Mouse (Mus musculus) hindbrain, embryonic 14.5 days (tissue): ENCODE measurements around the gene Abhd6. TPM values are rescaled to one million over a fixed set of nuclear protein-coding genes. Genes with fewer than 3 reads are reported as not detected.

Source experiments
- ATAC-seq: fragments of 200-750 bp; cut with Nextera tagmentation; 2 replicates; pipeline ENCODE4 v1.8.0; 2017; ENCODE audit warnings: moderate number of reproducible peaks, mild to moderate bottlenecking, moderate TSS enrichment, moderate library complexity; ENCODE audit not compliant: low FRiP score
- DNase-seq: peaks from one replicate; pipeline ENCODE4 v3.0.0-alpha.2; 2015; ENCODE audit warnings: low spot score
- H3K27ac ChIP-seq: fragments of 300-500 bp; sonication (generic); 2 replicates; pipeline ENCODE4 v1.5.1; 2014; ENCODE audit warnings: mild to moderate bottlenecking, moderate library complexity
- H3K27me3 ChIP-seq: fragments of 300-500 bp; sonication (generic); 2 replicates; pipeline ENCODE4 v1.6.1; 2014; ENCODE audit warnings: mild to moderate bottlenecking, low read length, mixed read lengths; ENCODE audit not compliant: control insufficient read depth, insufficient read depth
- H3K36me3 ChIP-seq: fragments of 300-500 bp; sonication (generic); replicated peaks from 2 replicates; pipeline ENCODE4 v1.6.1; 2014; ENCODE audit not compliant: control insufficient read depth, insufficient read depth
- H3K4me1 ChIP-seq: fragments of 300-500 bp; sonication (generic); replicated peaks from 2 replicates; pipeline ENCODE4 v1.6.1; 2014; ENCODE audit warnings: antibody characterized with exemption, low read length, mixed read lengths; ENCODE audit not compliant: control insufficient read depth, insufficient read depth
- H3K4me2 ChIP-seq: fragments of 300-500 bp; sonication (generic); replicated peaks from 2 replicates; pipeline ENCODE4 v1.6.1; 2014; ENCODE audit warnings: mild to moderate bottlenecking, moderate library complexity
- H3K4me3 ChIP-seq: fragments of 300-500 bp; sonication (generic); replicated peaks from 2 replicates; pipeline ENCODE4 v1.5.1; 2014; ENCODE audit warnings: mild to moderate bottlenecking, low read length
- H3K9ac ChIP-seq: fragments of 300-500 bp; sonication (generic); 2 replicates; pipeline ENCODE4 v1.6.1; 2014
- H3K9me3 ChIP-seq: fragments of 300-500 bp; sonication (generic); 2 replicates; pipeline ENCODE4 v1.6.1; 2016; ENCODE audit warnings: low read length; ENCODE audit not compliant: control insufficient read depth
- WGBS: fragments of 180-500 bp; shearing (Covaris S2); extraction: QIAGEN DNeasy Blood & Tissue Kit; methylation state at CpG from one replicate; pipeline ENCODE4 v1.1.7; 2014; 5-methylcytosine and 5-hydroxymethylcytosine counted together
- polyA plus RNA-seq: library from polyadenylated mRNA; unstranded; fragments of >200 nt; fragmentation: Nextera tagmentation; extraction: Ambion mirVana; gene quantifications from 2 replicates; pipeline ENCODE4 v1.2.1, GENCODE M21; 2014

Abhd6 gene
- polyA plus RNA-seq, 1 experiment from 2014 or later = 35.7 TPM

- H3K27me3 ChIP-seq = no peaks in the 10 kb centered on the region
- no peaks in the 10 kb centered on the region for H3K4me1 ChIP-seq
- no peaks in the 10 kb centered on the region for H3K9me3 ChIP-seq
- H3K4me2 ChIP-seq = no peak overlapping the region
- 91% methylated on average over 9 of the region's 9 CpGs for WGBS
- DNase-seq (no peak), ATAC-seq (no peak)
- H3K36me3 ChIP-seq = peaks cover 34% of the 10 kb centered on the region
- H3K4me3 ChIP-seq = no peak overlapping the region
- H3K27ac ChIP-seq = no peak overlapping the region
- H3K9ac ChIP-seq = no peak overlapping the region
Measured at GRCm38 (mm10) chr14:8042577-8042976, 39.9 kb downstream of the Abhd6 start.

DNA sequence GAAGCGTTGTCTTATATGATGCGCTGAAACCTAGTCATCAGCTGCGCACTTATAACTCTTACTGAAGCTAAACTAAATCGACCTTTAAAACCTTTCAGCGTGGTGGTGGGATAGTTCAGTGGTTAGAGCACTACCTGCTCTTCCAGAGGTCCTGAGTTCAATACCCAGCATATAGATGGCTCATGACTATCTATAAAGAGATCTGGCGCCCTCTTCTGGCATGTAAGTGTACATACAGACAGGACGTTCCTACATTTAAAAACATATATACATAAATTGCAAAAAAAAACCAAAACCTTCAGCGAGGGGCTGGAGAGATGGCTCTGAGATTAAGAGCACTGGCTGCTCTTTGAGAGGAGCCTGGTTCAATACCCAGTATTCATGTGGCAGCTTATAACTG lies 41.6 kb downstream of the Abhd6 start:
- Histone ChIP-seq H3K4me2 (no peak overlapping the region), H3K9ac (no peak overlapping the region), H3K27ac (no peak overlapping the region), H3K27me3 (no peaks in the 10 kb centered on the region), H3K9me3 (no peaks in the 10 kb centered on the region), H3K4me3 (no peak overlapping the region), H3K36me3 (peaks cover 48% of the 10 kb centered on the region), H3K4me1 (no peaks in the 10 kb centered on the region)
- WGBS = 70% methylated on average over 8 of the region's 8 CpGs
- DNase-seq = no peak
- no peak for ATAC-seq

DNA sequence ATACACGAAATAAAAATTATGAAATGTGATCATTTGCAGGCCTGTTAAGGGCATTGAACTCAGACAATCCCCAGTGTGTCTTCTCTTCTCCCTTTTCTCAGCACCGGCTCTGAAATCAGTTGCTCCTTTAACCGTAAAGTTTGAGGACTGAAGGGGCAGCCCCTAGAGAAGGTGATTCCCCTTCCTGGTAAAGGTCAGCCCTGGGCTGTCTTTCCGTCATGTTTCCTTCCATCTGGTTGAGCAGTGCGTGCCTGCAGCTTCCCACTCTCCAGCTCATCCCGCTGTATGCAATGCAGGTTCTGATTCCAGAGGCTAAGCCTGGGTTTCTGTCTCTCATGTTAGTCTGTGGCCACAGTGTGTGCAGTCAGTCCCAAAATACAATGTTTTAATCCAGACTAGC lies 42.1 kb downstream of the Abhd6 start:
- H3K27me3 ChIP-seq = no peaks in the 10 kb centered on the region
- DNase-seq (no peak), ATAC-seq (no peak)
- no peak overlapping the region for H3K9ac ChIP-seq
- H3K4me1 ChIP-seq = no peaks in the 10 kb centered on the region
- H3K9me3 ChIP-seq = no peaks in the 10 kb centered on the region
- H3K4me2 ChIP-seq = no peak overlapping the region
- no peak overlapping the region for H3K27ac ChIP-seq
- WGBS = 89% methylated on average over 6 of the region's 6 CpGs
- H3K36me3 ChIP-seq = peaks cover 50% of the 10 kb centered on the region
- no peak overlapping the region for H3K4me3 ChIP-seq

- no peaks in the 10 kb centered on the region for H3K4me1 ChIP-seq
- no peaks in the 10 kb centered on the region for H3K9me3 ChIP-seq
- H3K4me3 ChIP-seq = no peak overlapping the region
- H3K27ac ChIP-seq = no peak overlapping the region
- no peaks in the 10 kb centered on the region for H3K27me3 ChIP-seq
- H3K36me3 ChIP-seq = peaks cover 54% of the 10 kb centered on the region
- WGBS = 87% methylated on average over 11 of the region's 11 CpGs
- H3K4me2 ChIP-seq = no peak overlapping the region
- DNase-seq = no peak
- no peak for ATAC-seq
- no peak overlapping the region for H3K9ac ChIP-seq
Measured at GRCm38 (mm10) chr14:8045187-8045846, 42.6 kb downstream of the Abhd6 start.

DNA sequence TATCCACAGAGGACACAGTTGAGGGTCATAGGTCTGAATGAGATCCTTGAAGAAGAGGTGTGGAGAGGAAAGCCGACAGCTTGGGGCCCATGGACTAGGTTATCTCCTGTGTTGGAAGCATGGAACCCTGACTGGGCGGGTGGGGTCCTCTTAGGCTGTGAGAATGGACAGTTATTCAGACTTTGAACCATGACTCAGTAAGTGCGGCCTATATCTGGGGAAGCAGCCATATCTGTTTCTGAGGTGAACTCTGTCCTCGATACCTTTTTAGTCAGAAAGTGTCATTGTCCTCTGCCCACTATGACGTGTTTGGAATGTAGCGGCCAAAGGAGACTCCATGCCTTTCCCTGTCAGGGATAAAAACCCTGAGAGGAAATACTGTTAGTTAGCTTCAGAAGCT lies 44.1 kb downstream of the Abhd6 start:
- H3K27ac ChIP-seq = no peak overlapping the region
- H3K9me3 ChIP-seq = no peaks in the 10 kb centered on the region
- H3K9ac ChIP-seq = no peak overlapping the region
- H3K4me1 ChIP-seq = no peaks in the 10 kb centered on the region
- DNase-seq (no peak), ATAC-seq (no peak)
- 96% methylated on average over 6 of the region's 6 CpGs for WGBS
- H3K4me2 ChIP-seq = no peak overlapping the region
- no peak overlapping the region for H3K4me3 ChIP-seq
- peaks cover 62% of the 10 kb centered on the region for H3K36me3 ChIP-seq
- H3K27me3 ChIP-seq = no peaks in the 10 kb centered on the region

DNA sequence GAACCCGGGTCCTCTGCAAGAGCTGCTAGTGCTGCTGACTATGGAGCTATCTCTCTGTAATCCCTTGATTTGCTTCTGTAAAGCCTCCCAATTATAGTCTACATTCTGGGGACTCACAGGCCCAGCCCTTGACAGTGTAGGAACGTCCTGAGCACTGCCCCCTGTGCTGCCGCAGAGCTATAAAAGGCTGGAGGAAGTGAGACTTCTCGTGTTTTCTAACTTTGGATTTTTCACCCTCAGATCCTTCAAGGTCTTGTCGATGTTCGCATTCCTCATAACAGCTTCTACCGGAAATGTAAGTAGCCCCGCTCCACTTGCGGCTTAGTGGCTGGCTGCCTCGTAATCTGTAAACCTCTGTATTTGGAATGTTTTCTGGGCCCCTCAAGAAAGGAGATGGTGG lies 46.6 kb downstream of the Abhd6 start:
- Histone ChIP-seq H3K9ac (no peak overlapping the region), H3K4me3 (no peak overlapping the region), H3K9me3 (no peaks in the 10 kb centered on the region), H3K27ac (no peak overlapping the region), H3K36me3 (peaks cover 70% of the 10 kb centered on the region), H3K27me3 (no peaks in the 10 kb centered on the region), H3K4me1 (no peaks in the 10 kb centered on the region), H3K4me2 (no peak overlapping the region)
- DNase-seq = no peak
- WGBS = 95% methylated on average over 10 of the region's 10 CpGs
- no peak for ATAC-seq

DNA sequence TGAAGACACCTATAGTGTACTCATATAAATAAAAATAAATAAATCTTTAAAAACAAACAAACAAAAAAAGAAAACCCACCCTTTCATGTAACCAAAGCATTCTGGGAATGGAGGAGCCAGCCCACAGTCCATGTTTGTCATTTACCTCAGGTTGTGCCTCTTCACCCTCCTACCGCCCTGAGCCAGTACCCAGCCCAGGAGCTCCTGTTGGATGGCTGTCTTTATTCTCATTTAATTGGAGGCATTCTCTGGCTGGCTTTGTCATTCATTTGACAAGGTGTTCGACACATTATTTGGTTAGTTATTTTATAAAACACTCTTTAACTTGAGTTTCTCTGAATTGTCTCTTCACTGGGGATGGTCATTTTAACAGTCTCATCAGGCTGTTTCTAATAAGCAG lies 49.2 kb downstream of the Abhd6 start:
- Histone ChIP-seq H3K4me2 (no peak overlapping the region), H3K9me3 (no peaks in the 10 kb centered on the region)
- 91% methylated on average over 2 of the region's 2 CpGs for WGBS

GRCm38 (mm10) chr14:8052661-8053060 lies 50.0 kb downstream of the Abhd6 start:
- WGBS = 95% methylated on average over 7 of the region's 7 CpGs

More for the DNA sequence above, 49.2 kb downstream of the Abhd6 start:
- Histone ChIP-seq H3K4me1 (no peaks in the 10 kb centered on the region), H3K27me3 (no peaks in the 10 kb centered on the region), H3K9ac (no peak overlapping the region), H3K36me3 (peaks cover 63% of the 10 kb centered on the region), H3K27ac (no peak overlapping the region), H3K4me3 (no peak overlapping the region)
- ATAC-seq (no peak), DNase-seq (no peak)

GRCm38 (mm10) chr14:8054310-8055102 lies 51.8 kb downstream of the Abhd6 start:
- Histone ChIP-seq H3K36me3 (peaks cover 41% of the 10 kb centered on the region), H3K27me3 (no peaks in the 10 kb centered on the region), H3K4me3 (no peak overlapping the region), H3K9me3 (no peaks in the 10 kb centered on the region), H3K27ac (no peak overlapping the region), H3K4me1 (no peaks in the 10 kb centered on the region), H3K9ac (no peak overlapping the region), H3K4me2 (no peak overlapping the region)
- no peak for DNase-seq
- 23% methylated on average over 17 of the region's 17 CpGs for WGBS
- no peak for ATAC-seq

More at GRCm38 (mm10) chr14:8052661-8053060, 50.0 kb downstream of the Abhd6 start:
- Histone ChIP-seq H3K4me2 (no peak overlapping the region), H3K9me3 (no peaks in the 10 kb centered on the region), H3K4me1 (no peaks in the 10 kb centered on the region), H3K36me3 (peaks cover 56% of the 10 kb centered on the region), H3K4me3 (no peak overlapping the region), H3K9ac (no peak overlapping the region), H3K27ac (no peak overlapping the region), H3K27me3 (no peaks in the 10 kb centered on the region)
- DNase-seq (no peak), ATAC-seq (no peak)
